Mouse (Mus musculus): ENCODE results near the gene Knstrn.

GRCm38 (mm10) chr2:118835115-118835514 is 21.3 kb downstream of the Knstrn start:
- TF ChIP-seq CTCF (IDR thresholded peaks at IDR 0.05 in 2 of 3, conservative IDR thresholded peaks at IDR 0.05 in 1 of 3; ENCODE audit: control insufficient read depth in 1 of 3, insufficient read depth in 1 of 3, low read depth in 2 of 3, low read length in 3 of 3, poor library complexity in 1 of 3, severe bottlenecking in 1 of 3), result no peak
- no peak for TF ChIP-seq MAX (IDR thresholded peaks at IDR 0.05; ENCODE audit: low read length)
- no peak for TF ChIP-seq POLR2AphosphoS2 (IDR thresholded peaks at IDR 0.05; ENCODE audit: low read length)
- TF ChIP-seq USF1 (IDR thresholded peaks at IDR 0.05; ENCODE audit: low read depth, low read length), result no peak
- no peak for TF ChIP-seq E2F4 (IDR thresholded peaks at IDR 0.05; ENCODE audit: borderline replicate concordance, low read depth, low read length)
- no peak for TF ChIP-seq NRF1 (IDR thresholded peaks at IDR 0.05; ENCODE audit: insufficient read depth, low read depth, low read length, poor library complexity, severe bottlenecking)
- no peak for TF ChIP-seq RCOR1 (IDR thresholded peaks at IDR 0.05; ENCODE audit: low read depth, low read length)
- TF ChIP-seq POLR2A (IDR thresholded peaks at IDR 0.05; ENCODE audit: control insufficient read depth in 1 of 2, insufficient read depth in 1 of 2, low read depth in 1 of 2, low read length in 2 of 2, poor library complexity in 1 of 2), result no peak
- TF ChIP-seq ZNF384 (IDR thresholded peaks at IDR 0.05; ENCODE audit: low read depth, low read length), result no peak
- TF ChIP-seq TBP (IDR thresholded peaks at IDR 0.05; ENCODE audit: low read depth, low read length), result no peak
- no peak for TF ChIP-seq MAFK (IDR thresholded peaks at IDR 0.05; ENCODE audit: borderline replicate concordance, low read depth, low read length)
- no peak for TF ChIP-seq TAL1 (IDR thresholded peaks at IDR 0.05; ENCODE audit: low read length)
- no peak for TF ChIP-seq ZC3H11A (IDR thresholded peaks at IDR 0.05; ENCODE audit: low read depth, low read length)

Data from MEL (cell line).